Mouse (Mus musculus) thymus, adult 2 months (tissue): ENCODE data around the gene Rgs3.

Source experiments
- CTCF ChIP-seq: fragments of 200-500 bp; IDR thresholded peaks from 2 replicates; pipeline ENCODE4 v1.5.1; 2012; ENCODE audit warnings: mild to moderate bottlenecking, control low read depth, low read length, moderate library complexity, borderline replicate concordance; ENCODE audit not compliant: control insufficient read depth, poor library complexity, insufficient read depth; ENCODE audit errors: extremely low read depth
- POLR2A ChIP-seq: fragments of 200-500 bp; IDR thresholded peaks from 2 replicates; pipeline ENCODE4 v1.6.1; 2012; ENCODE audit warnings: mild to moderate bottlenecking, low read length, control low read depth, moderate library complexity; ENCODE audit not compliant: control insufficient read depth, poor library complexity, insufficient read depth; ENCODE audit errors: extremely low read depth

DNA sequence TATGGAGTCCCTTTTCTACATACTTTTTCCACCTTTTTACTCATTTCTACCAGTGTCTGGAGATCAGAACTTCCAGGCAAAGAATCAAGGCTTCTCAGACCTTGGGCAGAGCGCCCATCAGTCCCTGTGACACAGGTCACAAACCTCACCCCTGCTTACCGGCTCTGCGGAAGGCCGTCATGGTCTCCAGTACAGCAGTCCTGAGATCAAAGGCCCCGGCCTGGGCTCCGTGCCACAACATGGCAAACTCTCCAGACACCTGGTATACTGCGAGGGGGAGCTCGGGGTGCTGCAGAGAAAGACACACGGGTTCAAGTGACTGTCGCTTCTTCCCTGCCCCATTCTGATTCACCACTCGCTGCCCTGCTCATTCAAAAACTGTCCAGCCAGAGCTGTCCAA, 49.7 kb upstream of the Rgs3 start:
- TF ChIP-seq POLR2A (no peak), CTCF (no peak)
